Mouse (Mus musculus): ENCODE results near the gene Fam53b. TPM values are rescaled to one million over a fixed set of nuclear protein-coding genes. Genes with fewer than 3 reads are reported as not detected.

Fam53b gene
- total RNA-seq, 1 experiment from 2014 or later, result 15.6 TPM

GRCm38 (mm10) chr7:132760589-132761180 is 53.0 kb downstream of the Fam53b start:
- no peak for ATAC-seq (replicated peaks in 1 of 2; ENCODE audit: insufficient read depth in 1 of 2, low FRiP score in 2 of 2, low TSS enrichment in 1 of 2, low read depth in 1 of 2, poor library complexity in 2 of 2, severe bottlenecking in 2 of 2)

GRCm38 (mm10) chr7:132759926-132760325 is 53.8 kb downstream of the Fam53b start:
- no peak for ATAC-seq (replicated peaks in 1 of 2; ENCODE audit: insufficient read depth in 1 of 2, low FRiP score in 2 of 2, low TSS enrichment in 1 of 2, low read depth in 1 of 2, poor library complexity in 2 of 2, severe bottlenecking in 2 of 2)

GRCm38 (mm10) chr7:132759405-132759891 is 54.2 kb downstream of the Fam53b start:
- no peak for ATAC-seq (replicated peaks in 1 of 2; ENCODE audit: insufficient read depth in 1 of 2, low FRiP score in 2 of 2, low TSS enrichment in 1 of 2, low read depth in 1 of 2, poor library complexity in 2 of 2, severe bottlenecking in 2 of 2)

- ATAC-seq (replicated peaks in 1 of 2; ENCODE audit: insufficient read depth in 1 of 2, low FRiP score in 2 of 2, low TSS enrichment in 1 of 2, low read depth in 1 of 2, poor library complexity in 2 of 2, severe bottlenecking in 2 of 2), result no peak
Measured at GRCm38 (mm10) chr7:132758875-132759274, 54.8 kb downstream of the Fam53b start.

GRCm38 (mm10) chr7:132756325-132756724 is 57.4 kb downstream of the Fam53b start:
- no peak for ATAC-seq (replicated peaks in 1 of 2; ENCODE audit: insufficient read depth in 1 of 2, low FRiP score in 2 of 2, low TSS enrichment in 1 of 2, low read depth in 1 of 2, poor library complexity in 2 of 2, severe bottlenecking in 2 of 2)

GRCm38 (mm10) chr7:132754389-132754750 is 59.3 kb downstream of the Fam53b start:
- no peak for ATAC-seq (replicated peaks in 1 of 2; ENCODE audit: insufficient read depth in 1 of 2, low FRiP score in 2 of 2, low TSS enrichment in 1 of 2, low read depth in 1 of 2, poor library complexity in 2 of 2, severe bottlenecking in 2 of 2)

- ATAC-seq (replicated peaks in 1 of 2; ENCODE audit: insufficient read depth in 1 of 2, low FRiP score in 2 of 2, low TSS enrichment in 1 of 2, low read depth in 1 of 2, poor library complexity in 2 of 2, severe bottlenecking in 2 of 2), result no peak
Measured at GRCm38 (mm10) chr7:132753518-132754388, 59.9 kb downstream of the Fam53b start.

- no peak for ATAC-seq (replicated peaks in 1 of 2; ENCODE audit: insufficient read depth in 1 of 2, low FRiP score in 2 of 2, low TSS enrichment in 1 of 2, low read depth in 1 of 2, poor library complexity in 2 of 2, severe bottlenecking in 2 of 2)
Measured at GRCm38 (mm10) chr7:132751716-132752115, 62.0 kb downstream of the Fam53b start.

- no peak for ATAC-seq (replicated peaks in 1 of 2; ENCODE audit: insufficient read depth in 1 of 2, low FRiP score in 2 of 2, low TSS enrichment in 1 of 2, low read depth in 1 of 2, poor library complexity in 2 of 2, severe bottlenecking in 2 of 2)
Measured at GRCm38 (mm10) chr7:132749504-132749903, 64.2 kb downstream of the Fam53b start.

- no peak for ATAC-seq (replicated peaks in 1 of 2; ENCODE audit: insufficient read depth in 1 of 2, low FRiP score in 2 of 2, low TSS enrichment in 1 of 2, low read depth in 1 of 2, poor library complexity in 2 of 2, severe bottlenecking in 2 of 2)
Measured at GRCm38 (mm10) chr7:132748076-132748769, 65.5 kb downstream of the Fam53b start.

- ATAC-seq (replicated peaks in 1 of 2; ENCODE audit: insufficient read depth in 1 of 2, low FRiP score in 2 of 2, low TSS enrichment in 1 of 2, low read depth in 1 of 2, poor library complexity in 2 of 2, severe bottlenecking in 2 of 2), result no peak
Measured at GRCm38 (mm10) chr7:132747096-132747495, 66.6 kb downstream of the Fam53b start.

GRCm38 (mm10) chr7:132742912-132743311 is 70.8 kb downstream of the Fam53b start:
- ATAC-seq (replicated peaks in 1 of 2; ENCODE audit: insufficient read depth in 1 of 2, low FRiP score in 2 of 2, low TSS enrichment in 1 of 2, low read depth in 1 of 2, poor library complexity in 2 of 2, severe bottlenecking in 2 of 2), result no peak

- no peak for ATAC-seq (replicated peaks in 1 of 2; ENCODE audit: insufficient read depth in 1 of 2, low FRiP score in 2 of 2, low TSS enrichment in 1 of 2, low read depth in 1 of 2, poor library complexity in 2 of 2, severe bottlenecking in 2 of 2)
Measured at GRCm38 (mm10) chr7:132739829-132740228, 73.9 kb downstream of the Fam53b start.

GRCm38 (mm10) chr7:132738844-132739243 is 74.8 kb downstream of the Fam53b start:
- ATAC-seq (replicated peaks in 1 of 2; ENCODE audit: insufficient read depth in 1 of 2, low FRiP score in 2 of 2, low TSS enrichment in 1 of 2, low read depth in 1 of 2, poor library complexity in 2 of 2, severe bottlenecking in 2 of 2), result no peak

GRCm38 (mm10) chr7:132736099-132736862 is 77.4 kb downstream of the Fam53b start:
- no peak for ATAC-seq (replicated peaks in 1 of 2; ENCODE audit: insufficient read depth in 1 of 2, low FRiP score in 2 of 2, low TSS enrichment in 1 of 2, low read depth in 1 of 2, poor library complexity in 2 of 2, severe bottlenecking in 2 of 2)

GRCm38 (mm10) chr7:132735145-132735544 is 78.5 kb downstream of the Fam53b start:
- peak; percentile 95 to 98 for ATAC-seq (replicated peaks in 1 of 2; ENCODE audit: insufficient read depth in 1 of 2, low FRiP score in 2 of 2, low TSS enrichment in 1 of 2, low read depth in 1 of 2, poor library complexity in 2 of 2, severe bottlenecking in 2 of 2)

- no peak for ATAC-seq (replicated peaks in 1 of 2; ENCODE audit: insufficient read depth in 1 of 2, low FRiP score in 2 of 2, low TSS enrichment in 1 of 2, low read depth in 1 of 2, poor library complexity in 2 of 2, severe bottlenecking in 2 of 2)
Measured at GRCm38 (mm10) chr7:132734222-132734621, 79.5 kb downstream of the Fam53b start.

All from hematopoietic stem cell, adult 5-6 weeks (primary cell).